Mouse (Mus musculus) c-Kit-negative CD71-positive TER-119-positive erythroid progenitor cells, embryonic 14.5 days (primary cell): ENCODE measurements at regions not wholly inside any gene's neighbourhood (a gene's known extent, or its start where the extent isn't known, plus 50 kb on each side); places are given as distances from the start of the nearest gene placed in this dataset.

Experiments
- DNase-seq: peaks from one replicate; pipeline ENCODE4 v3.0.0-alpha.2; 2013; ENCODE audit warnings: low read depth, low spot score

DNA sequence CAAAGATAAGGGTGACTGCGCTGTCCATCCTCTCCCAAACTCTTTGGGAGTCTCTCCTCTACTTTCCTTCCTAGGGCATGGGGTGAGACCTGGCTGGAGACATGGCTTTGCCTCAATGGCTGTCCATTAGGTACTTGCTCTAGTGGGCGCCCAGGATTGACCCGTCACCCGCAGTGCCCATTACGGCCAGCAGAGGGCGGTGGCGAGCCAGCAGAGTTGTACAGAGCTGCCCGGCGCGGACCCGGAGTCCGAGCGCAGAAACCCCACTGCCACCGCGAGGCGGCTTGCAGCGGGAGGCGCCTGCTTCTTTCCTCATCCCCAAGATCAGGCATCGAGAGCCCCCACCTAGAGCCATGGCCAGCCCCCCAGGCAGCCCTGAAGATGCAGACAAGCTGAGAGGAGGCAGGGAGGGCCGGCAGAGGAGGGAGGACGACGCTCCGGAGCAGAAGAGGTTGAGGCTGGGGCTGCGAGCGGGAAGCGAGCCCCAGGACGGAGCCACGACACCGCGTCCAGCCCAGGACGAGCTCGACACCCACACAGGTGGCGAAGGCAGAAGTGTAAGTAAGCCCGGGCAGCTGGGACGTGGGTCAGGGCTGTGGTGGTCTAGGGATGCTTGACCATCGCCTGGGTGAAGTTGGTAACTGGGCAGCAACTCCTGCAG lies 50.9 kb upstream of the Eef2kmt start:
- peak; percentile 15 for DNase-seq
